Comparison of ENCODE assay signal across 8 mouse cellular contexts in the genomic region with DNA sequence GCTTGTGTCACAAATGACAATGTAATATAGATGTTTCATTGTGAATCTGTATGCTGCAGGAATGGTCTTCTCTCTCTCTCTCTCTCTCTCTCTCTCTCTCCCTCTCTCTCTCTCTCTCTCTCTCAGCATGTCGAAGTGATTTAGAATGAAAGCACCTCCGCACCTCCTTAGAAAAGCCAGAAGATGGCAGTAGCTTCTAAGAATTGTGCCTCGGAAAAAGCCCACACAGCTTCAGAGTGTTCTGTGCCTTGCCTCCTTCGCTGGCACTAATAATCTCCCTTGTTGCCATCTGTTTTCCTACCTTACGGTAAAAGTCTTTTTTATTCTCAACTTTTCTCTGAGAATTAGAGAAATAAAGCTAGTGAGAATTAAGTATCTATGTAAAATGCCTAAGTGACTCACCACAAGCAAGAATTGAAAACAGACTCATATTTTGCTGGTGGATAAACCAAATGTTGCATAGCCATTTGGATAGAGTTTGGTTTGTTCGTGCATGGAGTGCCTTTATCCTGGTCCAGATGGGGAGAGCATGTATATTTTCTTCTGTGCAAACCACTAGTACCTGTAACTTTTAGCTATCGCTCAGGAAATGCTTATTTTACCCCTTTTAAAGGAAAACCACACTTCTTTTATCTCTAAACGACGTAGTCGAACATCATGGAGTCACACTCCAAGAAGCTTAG.
DNase-seq lines count a peak whose midpoint lies in the region; ATAC-seq and TF ChIP-seq lines count a peak whose summit lies in the region.

No protein-coding gene starts in this region.

- no peaks in the 10 kb centered on the region for H3K9me3 ChIP-seq in hindbrain, embryonic 11.5 days (ENCODE audit: control insufficient read depth, low read length)
- no peaks in the 10 kb centered on the region for H3K9me3 ChIP-seq in hindbrain, embryonic 10.5 days
- H3K9me3 ChIP-seq in E14TG2a.4 (ENCODE audit: low read length), result peaks cover 3% of the 10 kb centered on the region; the same call in 1 of the 2 replicates

- DNase-seq in hindbrain, embryonic 11.5 days (ENCODE audit: low spot score), result peak; percentile 64
- no peak for DNase-seq in hindbrain, embryonic 10.5 days (ENCODE audit: low spot score)
- DNase-seq in embryo, embryonic 11 days, result peak; percentile 75
- peak; percentile 33 for DNase-seq in lung, postnatal 25 days (ENCODE audit: low spot score)
- no peak for DNase-seq in heart, adult 9 months (ENCODE audit: low spot score in 2 of 2)
- no peak for DNase-seq in ovary, adult 18-20 months (ENCODE audit: low spot score)

- 0 out of 2 replicates have a peak, but pooled peaks have one; percentile 8 for TF ChIP-seq CTCF in E14TG2a.4 (conservative IDR thresholded peaks at IDR 0.05; ENCODE audit: low read length)

- no peak overlapping the region for H3K4me3 ChIP-seq in hindbrain, embryonic 11.5 days (ENCODE audit: low read depth, low read length)
- H3K4me3 ChIP-seq in hindbrain, embryonic 10.5 days, result no peak overlapping the region
- no peak overlapping the region for H3K4me3 ChIP-seq in E14TG2a.4 (replicated peaks; ENCODE audit: low read length)

- H3K4me1 ChIP-seq in hindbrain, embryonic 11.5 days (replicated peaks; ENCODE audit: control insufficient read depth, insufficient read depth, low read length), result no peaks in the 10 kb centered on the region
- no peaks in the 10 kb centered on the region for H3K4me1 ChIP-seq in hindbrain, embryonic 10.5 days (replicated peaks)
- no peaks in the 10 kb centered on the region for H3K4me1 ChIP-seq in E14TG2a.4 (replicated peaks; ENCODE audit: low read depth, low read length)

- H3K27me3 ChIP-seq in hindbrain, embryonic 11.5 days (ENCODE audit: control insufficient read depth, insufficient read depth, low read length), result no peaks in the 10 kb centered on the region
- H3K27me3 ChIP-seq in hindbrain, embryonic 10.5 days (ENCODE audit: insufficient read depth, poor library complexity, severe bottlenecking), result no peaks in the 10 kb centered on the region
- H3K27me3 ChIP-seq in E14TG2a.4 (ENCODE audit: insufficient read depth, low read length), result no peaks in the 10 kb centered on the region

- peak; percentile 71 for ATAC-seq in hindbrain, embryonic 11.5 days (ENCODE audit: low FRiP score)
- no peak for ATAC-seq in erythroid progenitor cell, adult 5-6 weeks (replicated peaks; ENCODE audit: low FRiP score, poor library complexity, severe bottlenecking)

- no peak overlapping the region for H3K4me2 ChIP-seq in hindbrain, embryonic 11.5 days (replicated peaks; ENCODE audit: low read depth, low read length)

- H3K9ac ChIP-seq in hindbrain, embryonic 11.5 days (ENCODE audit: low read depth, low read length), result no peak overlapping the region

- 51% methylated on average over 10 of the region's 10 CpGs for whole genome bisulfite sequencing in hindbrain, embryonic 11.5 days
- 58% methylated on average over 10 of the region's 10 CpGs for whole genome bisulfite sequencing in hindbrain, embryonic 10.5 days

- no peaks in the 10 kb centered on the region for H3K36me3 ChIP-seq in hindbrain, embryonic 11.5 days (ENCODE audit: control insufficient read depth, insufficient read depth, low read length)
- H3K36me3 ChIP-seq in hindbrain, embryonic 10.5 days, result no peaks in the 10 kb centered on the region
- no peaks in the 10 kb centered on the region for H3K36me3 ChIP-seq in E14TG2a.4 (ENCODE audit: insufficient read depth, low read length)

- H3K27ac ChIP-seq in hindbrain, embryonic 11.5 days (ENCODE audit: low read depth, low read length), result no peak overlapping the region
- H3K27ac ChIP-seq in hindbrain, embryonic 10.5 days, result no peak overlapping the region

Comparison
In these comparisons a context has a peak if more than half of its experiments do, and no peak if none do; other contexts are left out.
1. DNase-seq: peak in hindbrain, embryonic 11.5 days (single experiment), embryo, embryonic 11 days (single experiment) and lung, postnatal 25 days (single experiment); none in hindbrain, embryonic 10.5 days (single experiment), heart, adult 9 months (0 of 2) and ovary, adult 18-20 months (single experiment).